Mouse (Mus musculus): ENCODE measurements around the gene Cadps2. TPM values are rescaled to one million over a fixed set of nuclear protein-coding genes. Genes with fewer than 3 reads are reported as not detected.

Cadps2 gene
- polyA plus RNA-seq (2015; fragmentation: Nextera tagmentation; extraction: Ambion mirVana), result 6.1 and 6.6 TPM in 2 replicates

- peaks cover 14% of the 10 kb centered on the region for H3K4me1 ChIP-seq
- H3K4me3 ChIP-seq (replicated peaks), result peak within 1 kb of the TSS; percentile 74
- no peaks in the 10 kb centered on the region for H3K9me3 ChIP-seq (replicated peaks)
- peaks cover 17% of the 10 kb centered on the region for H3K27me3 ChIP-seq
- under 1% methylated on average over 114 of the region's 114 CpGs for WGBS
- H3K4me2 ChIP-seq, result peak within 1 kb of the TSS; percentile 95
- H3K27ac ChIP-seq, result peak within 1 kb of the TSS; percentile 71
- peak within 1 kb of the TSS; percentile 70 for H3K9ac ChIP-seq
- H3K36me3 ChIP-seq, result no peaks in the 10 kb centered on the region
- peak; percentile 86 for ATAC-seq (replicated peaks; ENCODE audit: low FRiP score)
Measured at GRCm38 (mm10) chr6:23839009-23839811, at the start of gene Cadps2. Gene Cadps2, minus strand, starts transcription at chr6:23839421.

GRCm38 (mm10) chr6:23886418-23886817 lies 47.2 kb upstream of the Cadps2 start:
- no peaks in the 10 kb centered on the region for H3K36me3 ChIP-seq
- ATAC-seq (replicated peaks; ENCODE audit: low FRiP score), result peak; percentile 83
- H3K9ac ChIP-seq, result no peak overlapping the region
- no peaks in the 10 kb centered on the region for H3K4me1 ChIP-seq
- no peak overlapping the region for H3K4me3 ChIP-seq (replicated peaks)
- H3K27ac ChIP-seq, result no peak overlapping the region
- H3K4me2 ChIP-seq, result no peak overlapping the region
- WGBS, result 5% methylated on average over 6 of the region's 6 CpGs
- H3K9me3 ChIP-seq (replicated peaks), result no peaks in the 10 kb centered on the region
- no peaks in the 10 kb centered on the region for H3K27me3 ChIP-seq

- WGBS, result 74% methylated on average over 4 of the region's 4 CpGs
- Histone ChIP-seq H3K27ac (no peak overlapping the region), H3K4me2 (no peak overlapping the region), H3K36me3 (no peaks in the 10 kb centered on the region), H3K9me3 (replicated peaks) (no peaks in the 10 kb centered on the region), H3K4me1 (no peaks in the 10 kb centered on the region), H3K27me3 (no peaks in the 10 kb centered on the region), H3K9ac (no peak overlapping the region), H3K4me3 (replicated peaks) (no peak overlapping the region)
- no peak for ATAC-seq (replicated peaks; ENCODE audit: low FRiP score)
Measured at GRCm38 (mm10) chr6:23876765-23877408, 37.7 kb upstream of the Cadps2 start.

GRCm38 (mm10) chr6:23876363-23876762 lies 37.1 kb upstream of the Cadps2 start:
- Histone ChIP-seq H3K4me2 (no peak overlapping the region), H3K4me3 (replicated peaks) (no peak overlapping the region), H3K9me3 (replicated peaks) (no peaks in the 10 kb centered on the region), H3K4me1 (no peaks in the 10 kb centered on the region), H3K27me3 (no peaks in the 10 kb centered on the region), H3K27ac (no peak overlapping the region), H3K36me3 (no peaks in the 10 kb centered on the region), H3K9ac (no peak overlapping the region)
- ATAC-seq (replicated peaks; ENCODE audit: low FRiP score), result no peak
- WGBS, result 82% methylated on average over 4 of the region's 4 CpGs

- 78% methylated on average over 4 of the region's 4 CpGs for WGBS
- no peak overlapping the region for H3K27ac ChIP-seq
- H3K27me3 ChIP-seq, result no peaks in the 10 kb centered on the region
- no peaks in the 10 kb centered on the region for H3K4me1 ChIP-seq
- H3K9me3 ChIP-seq (replicated peaks), result no peaks in the 10 kb centered on the region
- H3K36me3 ChIP-seq, result no peaks in the 10 kb centered on the region
- ATAC-seq (replicated peaks; ENCODE audit: low FRiP score), result no peak
- no peak overlapping the region for H3K4me3 ChIP-seq (replicated peaks)
- H3K9ac ChIP-seq, result no peak overlapping the region
- H3K4me2 ChIP-seq, result no peak overlapping the region
Measured at GRCm38 (mm10) chr6:23873812-23874211, 34.6 kb upstream of the Cadps2 start.

GRCm38 (mm10) chr6:23873231-23873630 lies 34.0 kb upstream of the Cadps2 start:
- no peaks in the 10 kb centered on the region for H3K9me3 ChIP-seq (replicated peaks)

GRCm38 (mm10) chr6:23869971-23870370 lies 30.8 kb upstream of the Cadps2 start:
- Histone ChIP-seq H3K4me3 (replicated peaks) (no peak overlapping the region), H3K9ac (no peak overlapping the region), H3K36me3 (no peaks in the 10 kb centered on the region), H3K4me1 (no peaks in the 10 kb centered on the region), H3K9me3 (replicated peaks) (no peaks in the 10 kb centered on the region), H3K27ac (no peak overlapping the region), H3K27me3 (no peaks in the 10 kb centered on the region), H3K4me2 (no peak overlapping the region)
- no peak for ATAC-seq (replicated peaks; ENCODE audit: low FRiP score)

More at GRCm38 (mm10) chr6:23873231-23873630, 34.0 kb upstream of the Cadps2 start:
- H3K4me1 ChIP-seq, result no peaks in the 10 kb centered on the region
- H3K27me3 ChIP-seq, result no peaks in the 10 kb centered on the region
- H3K9ac ChIP-seq, result no peak overlapping the region
- H3K36me3 ChIP-seq, result no peaks in the 10 kb centered on the region
- ATAC-seq (replicated peaks; ENCODE audit: low FRiP score), result no peak
- no peak overlapping the region for H3K4me2 ChIP-seq
- WGBS, result 79% methylated on average over 3 of the region's 3 CpGs
- no peak overlapping the region for H3K4me3 ChIP-seq (replicated peaks)
- no peak overlapping the region for H3K27ac ChIP-seq

- no peak overlapping the region for H3K4me3 ChIP-seq (replicated peaks)
- no peak for ATAC-seq (replicated peaks; ENCODE audit: low FRiP score)
- no peaks in the 10 kb centered on the region for H3K4me1 ChIP-seq
- H3K9ac ChIP-seq, result no peak overlapping the region
- H3K4me2 ChIP-seq, result no peak overlapping the region
- 91% methylated on average over 7 of the region's 7 CpGs for WGBS
- H3K36me3 ChIP-seq, result no peaks in the 10 kb centered on the region
- H3K27me3 ChIP-seq, result no peaks in the 10 kb centered on the region
- no peaks in the 10 kb centered on the region for H3K9me3 ChIP-seq (replicated peaks)
- H3K27ac ChIP-seq, result no peak overlapping the region
Measured at GRCm38 (mm10) chr6:23866298-23866697, 27.1 kb upstream of the Cadps2 start.

- ATAC-seq (replicated peaks; ENCODE audit: low FRiP score), result no peak
- H3K4me2 ChIP-seq, result no peak overlapping the region
- WGBS, result 92% methylated on average over 11 of the region's 11 CpGs
Measured at GRCm38 (mm10) chr6:23853464-23853863, 14.2 kb upstream of the Cadps2 start.

GRCm38 (mm10) chr6:23840001-23840400 lies 780 bp upstream of the Cadps2 start:
- H3K9me3 ChIP-seq (replicated peaks), result no peaks in the 10 kb centered on the region
- H3K4me1 ChIP-seq, result peaks cover 14% of the 10 kb centered on the region
- H3K27me3 ChIP-seq, result peaks cover 17% of the 10 kb centered on the region
- H3K4me2 ChIP-seq, result peak overlapping the region; percentile 95
- peak overlapping the region; percentile 74 for H3K4me3 ChIP-seq (replicated peaks)
- peak overlapping the region; percentile 70 for H3K9ac ChIP-seq
- ATAC-seq (replicated peaks; ENCODE audit: low FRiP score), result no peak; the same call in 1 of the 2 replicates
- no peaks in the 10 kb centered on the region for H3K36me3 ChIP-seq
- WGBS, result under 1% methylated on average over 15 of the region's 15 CpGs
- no peak overlapping the region for H3K27ac ChIP-seq

More at GRCm38 (mm10) chr6:23853464-23853863, 14.2 kb upstream of the Cadps2 start:
- no peaks in the 10 kb centered on the region for H3K27me3 ChIP-seq
- no peak overlapping the region for H3K4me3 ChIP-seq (replicated peaks)
- no peaks in the 10 kb centered on the region for H3K9me3 ChIP-seq (replicated peaks)
- no peaks in the 10 kb centered on the region for H3K4me1 ChIP-seq
- H3K9ac ChIP-seq, result no peak overlapping the region
- H3K27ac ChIP-seq, result no peak overlapping the region
- no peaks in the 10 kb centered on the region for H3K36me3 ChIP-seq

GRCm38 (mm10) chr6:23838401-23839008 lies 716 bp downstream of the Cadps2 start:
- peak; percentile 44 for ATAC-seq (replicated peaks; ENCODE audit: low FRiP score)
- H3K4me3 ChIP-seq (replicated peaks), result peak overlapping the region; percentile 74
- peaks cover 14% of the 10 kb centered on the region for H3K4me1 ChIP-seq
- no peaks in the 10 kb centered on the region for H3K36me3 ChIP-seq
- H3K4me2 ChIP-seq, result peak overlapping the region; percentile 95
- under 1% methylated on average over 35 of the region's 35 CpGs for WGBS
- H3K9me3 ChIP-seq (replicated peaks), result no peaks in the 10 kb centered on the region
- H3K27ac ChIP-seq, result peak overlapping the region; percentile 71
- peak overlapping the region; percentile 70 for H3K9ac ChIP-seq
- H3K27me3 ChIP-seq, result peaks cover 17% of the 10 kb centered on the region

- Histone ChIP-seq H3K36me3 (no peaks in the 10 kb centered on the region), H3K4me3 (replicated peaks) (peak overlapping the region; percentile 74; the same call in 1 of the 2 replicates), H3K27me3 (peaks cover 17% of the 10 kb centered on the region), H3K9ac (no peak overlapping the region), H3K27ac (no peak overlapping the region), H3K4me1 (peaks cover 14% of the 10 kb centered on the region), H3K4me2 (peak overlapping the region; percentile 95), H3K9me3 (replicated peaks) (no peaks in the 10 kb centered on the region)
- 91% methylated on average over 7 of the region's 7 CpGs for WGBS
- ATAC-seq (replicated peaks; ENCODE audit: low FRiP score), result no peak
Measured at GRCm38 (mm10) chr6:23837631-23838030, 1.6 kb downstream of the Cadps2 start.

Data from kidney, embryonic 15.5 days (tissue).